Mouse (Mus musculus) cerebellum, adult (tissue): ENCODE measurements around the gene Adnp.

ENCODE experiments used
- ATAC-seq: cut with Nextera tagmentation; 2 replicates; pipeline ENCODE4 v1.9.2; 2017; ENCODE audit warnings: mild to moderate bottlenecking, moderate library complexity, mixed read lengths; ENCODE audit not compliant: insufficient number of reproducible peaks, low FRiP score, low TSS enrichment

Gene Adnp

DNA sequence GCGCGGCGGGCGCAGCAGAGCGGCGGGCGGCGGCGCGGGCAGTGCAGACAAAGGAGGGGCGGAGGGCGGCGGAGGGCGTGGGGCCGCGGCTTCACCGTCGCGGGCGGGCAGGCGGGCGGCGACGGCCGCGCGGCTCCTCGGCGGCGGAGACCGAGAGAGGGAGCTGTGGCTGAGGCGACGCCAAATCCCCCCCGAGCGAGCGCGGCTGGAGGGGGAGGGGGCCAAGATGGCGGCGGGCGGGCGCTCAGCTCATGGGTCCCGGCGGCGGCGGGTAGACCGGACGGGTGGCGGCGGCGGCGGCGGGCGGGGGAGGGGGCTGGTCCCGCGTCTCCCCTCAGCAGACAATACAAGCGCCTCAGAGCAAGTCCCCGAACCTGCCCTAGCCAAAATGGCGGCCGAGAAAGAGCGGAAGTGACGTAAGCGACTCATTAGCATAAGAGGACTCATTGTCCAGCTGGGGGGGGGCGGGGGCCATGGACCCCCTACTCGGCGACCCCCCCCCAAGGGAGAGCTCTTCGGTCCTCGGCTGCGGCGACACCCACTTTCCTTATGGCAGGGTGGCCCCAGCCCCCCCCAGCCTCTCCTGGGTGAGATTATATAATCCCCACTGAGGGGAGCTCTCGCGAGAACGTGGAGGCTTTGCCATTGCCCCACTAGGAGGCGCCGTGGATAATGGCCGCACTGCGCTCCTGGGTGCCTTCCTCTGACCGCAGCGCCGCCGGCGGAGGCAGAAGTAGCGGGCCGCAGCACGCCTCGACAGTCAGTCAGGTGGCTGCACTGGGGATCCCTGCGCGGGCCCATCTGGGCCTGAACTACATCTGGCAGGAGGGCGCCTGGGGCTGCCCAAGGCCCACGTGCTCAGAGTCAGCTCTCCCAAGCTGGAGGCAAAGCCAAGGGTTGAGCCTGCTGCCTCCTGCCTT lies at the start of gene Adnp:
Gene Adnp (minus strand): TSS at position 388 of the 920 bp plus-strand sequence.
- ATAC-seq, result peak; percentile 74

GRCm38 (mm10) chr2:168256506-168256905 lies 49.6 kb upstream of the Adnp start:
- ATAC-seq, result no peak

- no peak for ATAC-seq
Measured at GRCm38 (mm10) chr2:168253822-168254221, 46.9 kb upstream of the Adnp start.

- ATAC-seq, result no peak
Measured at GRCm38 (mm10) chr2:168252639-168253292, 45.9 kb upstream of the Adnp start.

- ATAC-seq, result 0 out of 2 replicates have a peak, but pooled peaks have one; percentile 54
Measured at GRCm38 (mm10) chr2:168250270-168250669, 43.4 kb upstream of the Adnp start.

GRCm38 (mm10) chr2:168248856-168249245 lies 41.9 kb upstream of the Adnp start:
- no peak for ATAC-seq

- no peak for ATAC-seq
Measured at GRCm38 (mm10) chr2:168248167-168248855, 41.4 kb upstream of the Adnp start.

GRCm38 (mm10) chr2:168245571-168245970 lies 38.7 kb upstream of the Adnp start:
- no peak for ATAC-seq

DNA sequence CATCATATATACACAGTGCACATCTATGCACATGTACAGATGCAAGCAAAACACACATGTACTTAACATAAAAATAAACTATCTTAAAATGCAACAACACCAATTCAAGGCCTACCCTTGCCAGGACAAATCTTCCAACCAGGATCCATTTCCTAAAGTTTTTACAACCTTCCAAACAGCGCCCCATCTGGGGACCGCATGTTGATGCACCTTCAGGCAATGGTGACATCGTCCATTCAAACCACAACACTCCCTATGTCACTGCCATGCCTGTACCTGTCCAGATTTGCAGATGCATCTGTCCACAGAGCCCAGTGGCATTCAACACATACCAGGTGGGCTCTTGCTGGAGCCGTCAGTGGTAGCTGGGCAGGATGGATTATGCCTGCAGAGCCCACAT lies 36.4 kb upstream of the Adnp start:
- no peak for ATAC-seq

DNA sequence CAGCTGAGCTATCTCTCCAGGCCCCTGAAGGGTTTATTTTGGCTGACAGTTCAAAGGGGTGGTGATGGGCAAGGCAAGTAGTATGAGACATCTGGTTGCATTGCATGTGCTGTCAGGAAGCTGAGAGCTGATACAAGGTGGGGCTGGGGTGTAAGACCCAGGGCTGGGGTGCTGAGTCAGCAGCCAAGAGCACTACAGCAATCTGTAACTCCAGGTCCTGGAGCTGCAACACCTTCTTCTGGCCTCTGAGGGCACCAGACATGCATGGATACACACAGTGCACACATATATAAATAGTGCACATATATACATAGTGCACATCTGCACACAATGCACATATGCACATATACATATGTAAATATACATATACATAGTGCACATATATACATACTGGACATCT lies 35.9 kb upstream of the Adnp start:
- no peak for ATAC-seq

DNA sequence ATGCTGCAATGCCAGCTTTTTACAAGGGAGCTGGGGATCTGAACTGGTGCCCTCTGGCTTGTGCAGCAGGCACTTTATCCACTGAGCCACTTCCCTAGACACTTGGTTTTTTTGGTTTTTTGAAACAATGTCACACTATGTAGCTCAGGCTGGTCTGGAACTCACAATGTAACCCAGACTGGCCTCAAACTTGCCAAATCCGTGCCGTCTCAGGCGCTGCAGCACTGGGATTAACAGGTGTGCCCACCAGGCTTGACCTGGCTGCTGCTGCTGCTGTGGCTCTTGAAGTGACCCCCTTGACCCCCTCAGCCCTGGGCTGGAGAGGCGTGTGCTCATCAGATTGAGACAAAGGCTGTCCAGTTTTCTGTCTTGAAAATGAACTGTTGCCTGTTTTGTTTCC lies 31.4 kb upstream of the Adnp start:
- no peak for ATAC-seq

DNA sequence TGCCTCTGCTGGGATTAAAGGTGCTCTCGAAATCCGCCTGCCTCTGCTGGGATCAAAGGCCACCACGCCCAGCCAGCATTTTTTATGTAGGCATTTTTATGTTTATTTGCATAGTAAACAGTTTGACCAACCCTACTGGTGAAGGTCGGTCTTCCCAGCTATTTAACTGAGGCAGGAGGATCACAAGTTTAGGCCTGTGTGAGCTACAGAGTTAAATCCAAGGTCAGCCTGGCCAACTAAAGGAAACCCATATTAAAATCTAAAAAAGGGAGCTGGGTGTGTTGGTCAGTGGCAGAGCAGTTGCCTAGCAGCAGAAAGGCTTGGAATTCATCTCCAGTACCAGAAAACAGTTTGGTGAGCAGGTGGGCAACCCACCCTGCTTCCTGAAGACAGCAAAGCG lies 26.4 kb upstream of the Adnp start:
- no peak for ATAC-seq

- no peak for ATAC-seq
Measured at GRCm38 (mm10) chr2:168231471-168231829, 24.5 kb upstream of the Adnp start.

GRCm38 (mm10) chr2:168230773-168231470 lies 24.0 kb upstream of the Adnp start:
- peak; percentile 42 for ATAC-seq

DNA sequence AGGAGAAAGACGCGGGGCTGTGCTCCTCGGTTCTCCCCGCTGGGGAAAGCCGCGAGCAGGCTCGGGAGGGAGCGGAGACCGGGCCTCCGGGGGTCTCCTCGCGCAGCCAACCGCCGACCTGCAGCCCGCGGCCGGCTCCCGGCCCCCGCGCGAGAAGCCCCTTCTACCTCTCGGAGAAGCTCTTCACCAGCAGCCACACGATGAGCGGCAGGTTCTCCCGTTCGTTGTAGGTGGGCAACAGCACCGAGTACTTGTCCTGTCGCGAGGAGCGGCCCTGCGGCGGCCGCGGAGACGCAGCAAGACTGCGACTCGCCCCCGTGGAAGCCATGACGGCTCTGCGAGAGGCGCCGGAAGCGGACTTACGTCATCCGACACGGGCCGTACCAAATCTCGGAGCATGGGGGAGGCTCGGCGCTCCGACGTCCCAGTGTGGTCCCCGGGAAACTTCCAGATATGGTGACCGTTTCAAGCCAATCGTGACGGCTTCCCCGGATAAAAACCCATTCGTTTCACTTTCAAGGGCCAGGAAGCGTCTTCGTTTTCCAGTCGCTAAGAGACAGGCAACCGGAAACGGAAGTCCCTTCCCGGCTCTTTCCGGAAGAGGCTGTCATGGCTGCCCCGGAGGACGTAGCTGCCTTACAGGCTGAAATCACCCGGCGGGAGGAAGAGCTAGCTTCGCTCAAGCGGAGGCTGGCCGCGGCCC lies 23.3 kb upstream of the Adnp start, which contains the start of the genes Gm20716, Dpm1 and Mocs3:
Gene Gm20716 (minus strand): TSS at position 339 of the 703 bp plus-strand sequence.
Gene Dpm1 (minus strand): TSS at position 566 of the 703 bp plus-strand sequence.
Gene Mocs3 (plus strand): TSS at position 597 of the 703 bp plus-strand sequence.
- peak; percentile 83 for ATAC-seq

DNA sequence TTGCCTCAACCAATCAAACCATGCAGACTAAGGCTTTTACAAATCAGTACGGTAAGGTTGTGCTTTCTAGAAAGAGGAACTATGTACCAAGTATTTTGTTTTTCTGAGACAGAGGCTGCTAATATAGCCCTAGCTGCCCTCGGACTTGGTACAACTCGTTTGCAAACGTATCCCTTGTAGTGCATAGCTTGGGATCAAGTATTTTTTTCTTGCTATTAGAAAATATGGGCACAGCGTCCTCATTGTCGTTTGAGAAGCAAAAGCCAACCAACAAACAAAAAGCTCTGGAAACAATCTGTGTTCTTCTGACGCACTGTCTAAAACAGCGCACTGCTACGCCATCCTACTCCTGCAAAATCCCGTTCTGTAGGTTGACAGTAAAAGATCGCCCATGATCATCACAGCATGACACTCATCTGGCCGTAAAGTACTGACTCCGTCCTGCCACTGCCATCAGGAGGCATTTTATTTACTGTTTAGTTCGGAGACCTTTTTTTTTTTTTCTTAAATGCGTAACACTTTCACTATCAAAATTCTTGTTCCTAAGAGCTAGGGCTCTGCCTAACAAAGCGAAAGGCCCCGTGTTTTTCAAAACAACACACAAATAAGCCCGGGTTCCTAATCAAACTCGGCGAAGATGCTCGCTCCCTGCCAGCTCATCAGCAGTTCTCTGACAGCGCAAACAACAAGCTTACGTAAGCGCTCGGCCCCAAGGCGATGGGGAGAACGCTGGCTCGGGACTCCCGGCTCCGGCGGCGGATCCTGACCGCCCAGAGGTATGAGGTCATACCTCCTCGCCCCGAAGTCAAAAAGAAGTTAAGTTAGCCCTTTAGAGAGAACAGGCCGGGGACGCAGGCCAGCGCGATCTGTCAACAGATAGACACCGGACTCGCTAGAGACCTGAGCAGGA lies 22.5 kb upstream of the Adnp start:
- peak; percentile 13; the same call in 1 of the 2 replicates for ATAC-seq

DNA sequence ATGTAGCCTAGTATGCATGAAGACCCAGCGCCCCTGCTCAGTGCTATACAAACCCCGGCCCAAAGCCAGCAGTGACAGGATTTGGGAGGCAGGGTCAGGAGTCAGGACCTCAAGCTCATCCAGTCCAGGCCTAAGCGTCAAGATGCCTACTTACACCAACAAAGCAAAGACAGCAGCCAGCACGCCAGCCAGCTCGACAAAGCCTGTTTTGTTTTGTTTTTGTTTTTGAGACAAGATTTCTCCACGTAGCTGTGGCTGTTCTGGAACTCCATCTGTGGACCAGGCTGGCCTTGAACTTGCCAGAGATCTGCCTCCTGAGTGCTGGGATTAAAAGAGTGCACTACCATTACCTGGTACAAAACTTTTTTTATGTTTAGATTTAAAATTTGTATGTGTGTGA lies 16.4 kb upstream of the Adnp start:
- ATAC-seq, result no peak

- ATAC-seq, result no peak
Measured at GRCm38 (mm10) chr2:168213788-168214397, 7.0 kb upstream of the Adnp start.
